Mouse (Mus musculus): Measurements from ENCODE around the gene Pbx1.

The Pbx1 gene

DNA sequence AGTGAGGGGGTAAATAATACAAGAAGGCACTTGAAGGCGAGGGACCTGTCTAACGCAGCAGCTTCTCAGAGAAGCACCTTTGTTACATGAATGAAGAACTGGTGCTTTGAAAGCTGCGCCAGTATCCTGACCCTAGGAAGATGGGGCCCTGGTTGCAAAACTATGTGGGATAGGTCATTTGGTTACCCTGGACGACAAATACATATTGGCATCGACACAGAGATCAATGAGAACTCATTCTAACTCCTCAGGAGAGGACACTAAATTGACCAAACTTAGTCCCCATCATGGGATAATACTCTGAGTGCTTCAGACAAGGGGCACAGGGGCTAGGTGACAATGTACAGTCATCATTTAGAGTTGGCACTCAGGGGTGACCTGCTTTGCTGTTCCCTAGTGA, 264.3 kb downstream of the Pbx1 start:
- DNase-seq (ENCODE audit: inconsistent ontology term): no peak

DNA sequence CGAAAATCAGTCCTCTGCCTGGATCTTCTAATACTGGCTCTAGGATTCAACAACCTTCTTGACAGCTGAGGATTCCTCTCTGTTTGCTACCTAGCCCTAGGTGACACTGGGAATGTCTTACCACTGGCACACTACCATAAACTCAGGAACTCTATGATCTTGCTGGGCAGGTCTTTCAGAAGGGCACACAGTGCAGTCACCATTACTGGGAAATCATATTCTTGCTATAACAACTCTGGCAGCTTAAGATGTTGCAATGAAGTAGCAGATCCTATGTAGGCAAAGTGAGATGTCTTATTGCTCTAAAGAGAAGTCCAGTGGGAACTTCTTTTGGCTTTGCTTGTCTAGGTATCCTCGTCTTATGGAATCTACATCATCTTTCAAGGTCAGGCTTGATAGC, 265.2 kb downstream of the Pbx1 start:
- DNase-seq (ENCODE audit: inconsistent ontology term): no peak

GRCm38 (mm10) chr1:168164945-168165344, 267.1 kb downstream of the Pbx1 start:
- no peak for DNase-seq (ENCODE audit: inconsistent ontology term)

GRCm38 (mm10) chr1:168163521-168164233, 268.4 kb downstream of the Pbx1 start:
- no peak for DNase-seq (ENCODE audit: inconsistent ontology term)

- DNase-seq (ENCODE audit: inconsistent ontology term): no peak
These were observed 292.9 kb downstream of the Pbx1 start for GRCm38 (mm10) chr1:168139138-168139682.

DNA sequence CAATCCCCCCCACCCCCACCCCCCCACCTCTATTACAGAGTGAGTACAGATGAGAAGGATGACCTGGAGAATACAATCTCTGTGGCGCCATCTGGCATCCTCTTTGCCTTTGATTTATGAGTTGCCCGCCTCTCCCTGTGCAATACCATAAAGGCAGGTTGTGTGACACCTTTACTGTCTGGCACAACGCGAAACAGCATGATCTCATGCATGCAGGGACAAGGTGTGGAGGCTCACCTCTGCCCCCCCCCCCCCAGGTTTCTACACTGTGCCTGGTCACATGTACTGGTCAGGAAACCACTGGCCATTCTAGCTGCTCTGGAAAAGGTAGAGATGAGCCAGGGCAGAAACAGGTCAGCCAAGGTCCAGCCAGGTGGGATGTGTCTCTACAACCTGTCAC, 293.4 kb downstream of the Pbx1 start:
- DNase-seq (ENCODE audit: inconsistent ontology term): no peak

- no peak for DNase-seq (ENCODE audit: inconsistent ontology term)
These were observed 294.2 kb downstream of the Pbx1 start for GRCm38 (mm10) chr1:168137890-168138289.

- DNase-seq (ENCODE audit: inconsistent ontology term): no peak
These were observed 296.5 kb downstream of the Pbx1 start for GRCm38 (mm10) chr1:168135545-168135944.

DNA sequence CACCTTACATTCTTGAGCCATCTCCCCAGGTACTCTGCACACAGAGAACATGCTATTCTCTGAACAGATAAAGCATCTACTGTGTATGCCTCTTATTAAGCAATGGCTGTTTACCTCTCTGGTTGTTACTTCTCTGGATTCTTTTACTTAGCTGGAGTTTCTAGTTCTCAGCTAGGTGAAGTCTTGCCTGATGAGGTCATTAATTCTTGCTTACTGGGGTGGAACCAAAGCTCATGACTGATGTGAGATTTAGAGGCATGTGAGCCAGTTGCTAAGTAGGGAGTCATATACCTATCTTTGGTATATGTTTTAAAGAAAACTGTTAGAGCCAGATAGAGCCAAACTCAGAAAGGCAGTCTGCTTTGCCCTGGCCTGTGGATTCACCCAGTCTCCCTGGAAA, 298.4 kb downstream of the Pbx1 start:
- peak; percentile 51 for DNase-seq (ENCODE audit: inconsistent ontology term)

GRCm38 (mm10) chr1:168128004-168128403, 304.1 kb downstream of the Pbx1 start:
- DNase-seq (ENCODE audit: inconsistent ontology term): no peak

GRCm38 (mm10) chr1:168124643-168125490, 307.2 kb downstream of the Pbx1 start:
- no peak for DNase-seq (ENCODE audit: inconsistent ontology term)

DNA sequence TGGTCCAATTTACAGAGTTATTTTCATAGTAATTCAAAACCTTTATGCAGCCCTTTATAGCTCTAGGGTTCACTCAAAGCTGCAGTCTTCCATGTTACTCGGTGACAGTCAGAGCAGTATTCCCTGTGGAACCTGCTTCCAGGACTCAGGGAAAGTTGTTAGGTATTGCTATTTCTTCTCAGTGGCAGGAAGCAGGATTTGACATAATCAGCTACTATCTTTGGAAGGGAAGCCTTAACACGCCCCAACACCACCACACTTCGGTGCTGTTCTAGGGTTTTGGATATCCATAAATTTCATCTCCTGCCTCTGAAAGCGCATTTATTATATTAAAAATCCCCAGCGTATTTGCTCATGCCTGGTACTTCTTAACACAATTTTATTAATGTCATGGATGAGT, 314.0 kb downstream of the Pbx1 start:
- DNase-seq (ENCODE audit: inconsistent ontology term): no peak

GRCm38 (mm10) chr1:168117367-168117766, 314.7 kb downstream of the Pbx1 start:
- DNase-seq (ENCODE audit: inconsistent ontology term): no peak

GRCm38 (mm10) chr1:168109797-168110196, 322.3 kb downstream of the Pbx1 start:
- DNase-seq (ENCODE audit: inconsistent ontology term): no peak

- no peak for DNase-seq (ENCODE audit: inconsistent ontology term)
These were observed 328.2 kb downstream of the Pbx1 start for GRCm38 (mm10) chr1:168103821-168104220.

- no peak for DNase-seq (ENCODE audit: inconsistent ontology term)
These were observed 330.6 kb downstream of the Pbx1 start for GRCm38 (mm10) chr1:168101514-168101913.

DNA sequence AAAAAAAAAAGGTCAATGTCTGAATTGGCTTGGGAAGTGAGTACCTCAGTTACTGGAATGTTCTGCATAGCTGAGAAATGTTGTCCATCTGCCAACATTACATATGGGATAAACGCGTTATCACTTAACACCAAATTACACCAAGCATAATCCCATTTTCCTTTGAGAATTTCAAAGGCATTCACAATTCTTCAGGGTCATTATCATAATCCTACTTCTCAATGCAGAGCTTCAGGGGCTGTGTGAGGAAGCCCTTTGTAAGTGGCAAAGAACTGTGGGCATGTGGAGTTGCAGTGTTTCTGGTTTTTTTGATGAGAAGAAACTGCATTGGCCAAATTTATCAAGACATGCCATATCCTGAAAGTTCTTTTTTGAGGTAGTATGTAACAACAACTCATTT, 333.3 kb downstream of the Pbx1 start:
- DNase-seq (ENCODE audit: inconsistent ontology term): no peak

GRCm38 (mm10) chr1:168094671-168095070, 337.4 kb downstream of the Pbx1 start:
- DNase-seq (ENCODE audit: inconsistent ontology term): no peak

DNA sequence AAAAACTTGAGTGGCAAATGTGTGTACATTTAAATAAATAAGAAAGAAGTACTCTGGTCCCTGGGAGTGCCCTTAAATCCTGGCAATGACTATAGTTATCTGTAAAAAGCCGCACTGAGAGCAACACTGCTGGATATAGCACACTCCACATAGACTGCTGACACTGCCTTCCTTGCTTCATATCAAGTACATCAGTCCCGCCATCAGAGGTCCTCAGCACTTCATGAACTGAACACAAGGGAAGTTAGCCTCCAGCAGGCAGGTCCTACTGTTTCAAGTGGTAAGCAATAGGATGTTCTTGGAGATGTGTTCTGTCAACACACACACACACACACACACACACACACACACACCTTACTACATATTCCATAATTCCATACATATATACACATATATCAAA, 339.0 kb downstream of the Pbx1 start:
- no peak for DNase-seq (ENCODE audit: inconsistent ontology term)

GRCm38 (mm10) chr1:168091627-168092026, 340.4 kb downstream of the Pbx1 start:
- DNase-seq (ENCODE audit: inconsistent ontology term): no peak

DNA sequence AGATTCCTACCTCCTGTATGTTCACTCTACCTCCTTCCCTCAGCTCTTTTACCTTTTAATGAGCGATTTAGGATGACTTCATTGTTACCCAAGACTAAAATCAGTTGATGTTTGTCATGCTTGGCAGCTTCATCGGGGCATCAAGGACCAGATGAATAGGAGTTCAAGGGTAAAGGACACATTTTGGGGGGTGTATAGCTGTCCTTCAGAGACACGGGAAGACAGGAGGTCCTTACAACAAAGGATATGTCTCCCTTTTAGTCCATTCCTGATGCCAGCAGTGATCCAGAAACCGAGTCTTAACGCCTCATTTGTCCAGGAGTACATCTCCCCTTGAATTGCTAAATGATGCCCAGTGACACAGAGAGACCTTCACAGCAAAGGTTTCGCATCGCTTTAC, 343.4 kb downstream of the Pbx1 start:
- DNase-seq (ENCODE audit: inconsistent ontology term): no peak

DNA sequence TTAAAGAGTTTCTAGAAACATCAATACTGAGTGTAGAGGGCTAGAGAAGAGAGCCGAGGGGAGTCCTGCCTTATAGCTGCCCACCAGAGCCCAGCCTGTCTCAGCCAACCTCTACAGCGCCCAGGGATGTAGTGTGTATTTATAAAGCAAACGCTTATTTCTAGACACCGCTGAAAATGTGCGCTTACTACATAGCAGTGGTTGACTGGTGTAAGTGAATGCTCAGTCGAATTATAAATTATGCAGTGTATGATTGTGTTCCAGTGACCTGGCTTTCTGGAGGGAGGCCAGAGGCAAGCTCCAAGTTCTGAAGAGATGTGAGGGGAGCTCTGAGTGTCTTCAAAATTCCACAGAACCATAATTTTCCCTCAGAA, 352.7 kb downstream of the Pbx1 start:
- DNase-seq (ENCODE audit: inconsistent ontology term): no peak
